Mouse (Mus musculus) hindbrain, embryonic 16.5 days (tissue): ENCODE data around the gene Slc25a20. TPM values are rescaled to one million over a fixed set of nuclear protein-coding genes. Genes with fewer than 3 reads are reported as not detected.

Experiments used
- ATAC-seq: fragments of 200-750 bp; cut with Nextera tagmentation; 2 replicates; pipeline ENCODE4 v1.8.0; 2017; ENCODE audit warnings: moderate TSS enrichment, moderate library complexity
- H3K27ac ChIP-seq: fragments of 300-500 bp; sonication (generic); 2 replicates; pipeline ENCODE4 v1.5.1; 2014; ENCODE audit warnings: low read depth, mild to moderate bottlenecking, control low read depth, low read length, moderate library complexity
- H3K27me3 ChIP-seq: fragments of 300-500 bp; sonication (generic); replicated peaks from 2 replicates; pipeline ENCODE4 v1.6.1; 2014; ENCODE audit warnings: low read length; ENCODE audit not compliant: control insufficient read depth, insufficient read depth
- H3K36me3 ChIP-seq: fragments of 300-500 bp; sonication (generic); 2 replicates; pipeline ENCODE4 v1.6.1; 2014; ENCODE audit warnings: mild to moderate bottlenecking, low read length, moderate library complexity, mixed read lengths; ENCODE audit not compliant: control insufficient read depth, insufficient read depth
- H3K4me1 ChIP-seq: fragments of 300-500 bp; sonication (generic); 2 replicates; pipeline ENCODE4 v1.6.1; 2014; ENCODE audit warnings: low read depth, low read length; ENCODE audit not compliant: control insufficient read depth, insufficient read depth
- H3K4me2 ChIP-seq: fragments of 300-500 bp; sonication (generic); 2 replicates; pipeline ENCODE4 v1.6.1; 2014; ENCODE audit warnings: mild to moderate bottlenecking, low read length, control low read depth, moderate library complexity
- H3K4me3 ChIP-seq: fragments of 300-500 bp; sonication (generic); 2 replicates; pipeline ENCODE4 v1.5.1; 2014; ENCODE audit warnings: mild to moderate bottlenecking, low read length, control low read depth, moderate library complexity
- H3K9ac ChIP-seq: fragments of 300-500 bp; sonication (generic); 2 replicates; pipeline ENCODE4 v1.6.1; 2014; ENCODE audit warnings: low read depth, mild to moderate bottlenecking, control low read depth, low read length, moderate library complexity
- H3K9me3 ChIP-seq: fragments of 300-500 bp; sonication (generic); 2 replicates; pipeline ENCODE4 v1.6.1; 2014; ENCODE audit warnings: mild to moderate bottlenecking, low read length, moderate library complexity; ENCODE audit not compliant: control insufficient read depth
- WGBS: fragments of 180-500 bp; shearing (Covaris S2); extraction: QIAGEN DNeasy Blood & Tissue Kit; methylation state at CpG from one replicate; pipeline ENCODE4 v1.1.7; 2014; 5-methylcytosine and 5-hydroxymethylcytosine counted together
- polyA plus RNA-seq: library from polyadenylated mRNA; unstranded; fragments of >200 nt; fragmentation: Nextera tagmentation; extraction: Ambion mirVana; gene quantifications from 2 replicates; pipeline ENCODE4 v1.2.1, GENCODE M21; 2015

Slc25a20 gene
- polyA plus RNA-seq, 1 experiment from 2014 or later, result 51.3 TPM

DNA sequence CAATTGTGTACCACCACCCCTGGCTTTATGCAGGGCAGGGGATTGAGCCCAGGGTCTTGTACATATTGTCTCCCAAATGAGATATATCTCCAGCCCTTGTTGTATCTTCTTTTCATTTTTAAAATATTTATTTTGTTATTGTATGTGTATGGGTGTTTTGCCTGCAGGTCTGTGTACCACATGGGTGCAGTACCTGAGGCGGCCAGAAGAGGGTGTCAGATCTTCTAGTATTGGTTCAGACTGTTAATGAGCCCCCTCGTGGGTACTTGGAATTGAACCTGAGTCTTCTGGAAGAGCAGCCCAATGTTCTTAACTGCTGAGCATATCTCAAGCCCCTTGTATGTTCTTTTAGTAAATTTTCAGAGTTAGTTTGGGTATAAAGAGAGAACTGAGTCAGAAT lies 11.3 kb downstream of the Slc25a20 start:
- Histone ChIP-seq H3K9ac (no peak overlapping the region), H3K4me1 (no peaks in the 10 kb centered on the region), H3K27me3 (no peaks in the 10 kb centered on the region), H3K4me3 (no peak overlapping the region), H3K4me2 (no peak overlapping the region), H3K27ac (no peak overlapping the region), H3K9me3 (no peaks in the 10 kb centered on the region), H3K36me3 (peaks cover 6% of the 10 kb centered on the region)
- ATAC-seq, result no peak
- WGBS, result 50% methylated on average over 2 of the region's 2 CpGs

- Histone ChIP-seq H3K9ac (no peak overlapping the region), H3K4me2 (no peak overlapping the region), H3K36me3 (peaks cover 24% of the 10 kb centered on the region), H3K27ac (no peak overlapping the region), H3K9me3 (no peaks in the 10 kb centered on the region), H3K27me3 (no peaks in the 10 kb centered on the region), H3K4me1 (no peaks in the 10 kb centered on the region), H3K4me3 (no peak overlapping the region)
- 96% methylated on average over 15 of the region's 15 CpGs for WGBS
- no peak for ATAC-seq
Observed at GRCm38 (mm10) chr9:108680026-108680425, 18.1 kb downstream of the Slc25a20 start.

DNA sequence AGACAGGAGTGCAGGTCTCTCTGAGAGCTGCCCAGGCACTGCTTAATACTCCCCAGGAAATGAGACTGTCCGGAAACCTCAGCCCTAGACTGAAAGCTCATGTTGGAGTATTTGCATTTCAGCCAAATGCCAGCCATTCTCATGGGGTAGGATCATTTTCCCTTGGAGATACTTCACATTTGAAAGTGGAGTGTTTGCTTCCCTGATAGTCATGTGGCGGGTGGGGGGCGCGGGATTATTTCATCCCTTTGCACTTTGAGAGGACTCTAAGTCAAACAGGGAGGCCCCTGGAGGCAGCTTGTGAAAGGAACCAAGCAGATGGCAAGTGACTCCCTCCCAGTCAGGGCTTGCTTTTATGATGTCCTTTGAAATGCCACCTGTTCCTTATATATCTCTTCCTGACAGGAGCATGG lies 24.6 kb downstream of the Slc25a20 start:
- Histone ChIP-seq H3K27me3 (no peaks in the 10 kb centered on the region), H3K27ac (no peak overlapping the region), H3K36me3 (peaks cover 10% of the 10 kb centered on the region; the same call in 1 of the 2 replicates), H3K4me3 (no peak overlapping the region), H3K9me3 (no peaks in the 10 kb centered on the region), H3K4me2 (no peak overlapping the region), H3K4me1 (peaks cover 2% of the 10 kb centered on the region), H3K9ac (no peak overlapping the region)
- no peak for ATAC-seq
- WGBS, result 17% methylated on average over 4 of the region's 4 CpGs

DNA sequence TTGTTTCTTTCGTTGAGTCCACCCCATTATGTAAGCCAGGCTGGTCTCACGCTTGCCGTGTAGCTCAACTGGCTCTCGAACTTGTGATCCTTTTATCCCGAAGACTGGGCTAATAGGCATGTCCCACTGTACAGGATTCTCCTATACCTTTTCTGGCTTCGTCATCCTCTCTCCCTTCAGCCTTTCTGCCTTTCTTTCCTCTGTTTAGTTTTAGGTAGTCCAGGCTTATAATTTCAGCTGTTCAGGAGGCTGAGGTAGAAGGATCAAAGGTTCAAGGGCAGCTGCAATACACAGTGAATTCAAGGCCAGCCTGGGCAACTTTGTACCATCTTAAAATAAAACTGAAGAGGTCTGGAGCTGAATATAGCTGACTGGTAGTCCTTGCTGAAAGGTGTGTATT lies 25.3 kb downstream of the Slc25a20 start:
- Histone ChIP-seq H3K4me2 (no peak overlapping the region), H3K36me3 (peaks cover 8% of the 10 kb centered on the region; the same call in 1 of the 2 replicates), H3K4me1 (peaks cover 4% of the 10 kb centered on the region), H3K9me3 (no peaks in the 10 kb centered on the region), H3K27me3 (no peaks in the 10 kb centered on the region), H3K9ac (no peak overlapping the region), H3K4me3 (no peak overlapping the region), H3K27ac (no peak overlapping the region)
- no peak for ATAC-seq
- 70% methylated on average over 6 of the region's 6 CpGs for WGBS

GRCm38 (mm10) chr9:108687686-108688085 lies 25.8 kb downstream of the Slc25a20 start:
- 71% methylated on average over 2 of the region's 2 CpGs for WGBS
- no peak overlapping the region for H3K4me2 ChIP-seq
- peaks cover 4% of the 10 kb centered on the region; the same call in 1 of the 2 replicates for H3K36me3 ChIP-seq
- H3K4me1 ChIP-seq, result peaks cover 4% of the 10 kb centered on the region
- H3K9ac ChIP-seq, result no peak overlapping the region
- no peaks in the 10 kb centered on the region for H3K27me3 ChIP-seq
- no peak overlapping the region for H3K4me3 ChIP-seq
- no peaks in the 10 kb centered on the region for H3K9me3 ChIP-seq
- ATAC-seq, result no peak
- no peak overlapping the region for H3K27ac ChIP-seq

GRCm38 (mm10) chr9:108688451-108688850 lies 26.6 kb downstream of the Slc25a20 start:
- H3K27me3 ChIP-seq, result no peaks in the 10 kb centered on the region
- no peak for ATAC-seq
- H3K27ac ChIP-seq, result no peak overlapping the region
- H3K9me3 ChIP-seq, result no peaks in the 10 kb centered on the region
- no peaks in the 10 kb centered on the region for H3K36me3 ChIP-seq
- WGBS, result 75% methylated on average over 9 of the region's 9 CpGs
- peaks cover 9% of the 10 kb centered on the region for H3K4me1 ChIP-seq
- no peak overlapping the region for H3K9ac ChIP-seq
- H3K4me2 ChIP-seq, result no peak overlapping the region
- H3K4me3 ChIP-seq, result no peak overlapping the region

GRCm38 (mm10) chr9:108689106-108689505 lies 27.2 kb downstream of the Slc25a20 start, which contains the start of gene Prkar2a:
Gene Prkar2a, plus strand, starts transcription at chr9:108689314.
- Histone ChIP-seq H3K4me3 (no peak within 1 kb of the TSS), H3K4me1 (peaks cover 16% of the 10 kb centered on the region), H3K27ac (peak within 1 kb of the TSS; percentile 55), H3K9me3 (no peaks in the 10 kb centered on the region), H3K9ac (no peak within 1 kb of the TSS), H3K27me3 (no peaks in the 10 kb centered on the region), H3K4me2 (no peak within 1 kb of the TSS), H3K36me3 (no peaks in the 10 kb centered on the region)
- ATAC-seq, result no peak
- WGBS, result 27% methylated on average over 1 of the region's 1 CpGs

DNA sequence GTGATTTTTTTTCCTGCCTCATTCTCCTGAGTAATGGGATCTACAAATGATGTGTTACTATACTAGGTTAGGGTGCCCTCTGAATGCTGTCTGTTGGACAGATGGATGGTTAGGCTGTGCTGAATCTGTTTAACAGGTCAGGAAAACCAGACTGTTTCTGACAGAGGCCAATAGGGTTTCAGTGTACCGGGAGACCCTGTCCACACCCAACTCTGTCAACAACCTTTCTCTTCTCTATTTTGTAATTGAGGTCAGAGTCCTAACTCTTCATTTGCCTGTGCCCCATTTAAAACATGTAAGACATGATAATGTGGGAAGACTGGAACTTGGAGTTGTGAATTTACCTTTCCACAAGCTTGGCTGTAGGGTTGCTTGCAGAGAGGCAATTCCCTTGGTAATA lies 28.1 kb downstream of the Slc25a20 start:
- no peak overlapping the region for H3K9ac ChIP-seq
- H3K4me2 ChIP-seq, result no peak overlapping the region
- no peaks in the 10 kb centered on the region for H3K9me3 ChIP-seq
- WGBS, result 83% methylated on average over 1 of the region's 1 CpGs
- ATAC-seq, result no peak
- H3K36me3 ChIP-seq, result no peaks in the 10 kb centered on the region
- H3K27me3 ChIP-seq, result no peaks in the 10 kb centered on the region
- no peak overlapping the region for H3K27ac ChIP-seq
- peaks cover 22% of the 10 kb centered on the region for H3K4me1 ChIP-seq
- no peak overlapping the region for H3K4me3 ChIP-seq

- no peaks in the 10 kb centered on the region for H3K9me3 ChIP-seq
- no peak overlapping the region for H3K27ac ChIP-seq
- H3K4me2 ChIP-seq, result no peak overlapping the region
- ATAC-seq, result no peak
- H3K9ac ChIP-seq, result no peak overlapping the region
- no peaks in the 10 kb centered on the region for H3K27me3 ChIP-seq
- H3K4me3 ChIP-seq, result no peak overlapping the region
- H3K4me1 ChIP-seq, result peaks cover 23% of the 10 kb centered on the region
- no peaks in the 10 kb centered on the region for H3K36me3 ChIP-seq
- WGBS, result 76% methylated on average over 6 of the region's 6 CpGs
Observed at GRCm38 (mm10) chr9:108690914-108691313, 29.0 kb downstream of the Slc25a20 start.

DNA sequence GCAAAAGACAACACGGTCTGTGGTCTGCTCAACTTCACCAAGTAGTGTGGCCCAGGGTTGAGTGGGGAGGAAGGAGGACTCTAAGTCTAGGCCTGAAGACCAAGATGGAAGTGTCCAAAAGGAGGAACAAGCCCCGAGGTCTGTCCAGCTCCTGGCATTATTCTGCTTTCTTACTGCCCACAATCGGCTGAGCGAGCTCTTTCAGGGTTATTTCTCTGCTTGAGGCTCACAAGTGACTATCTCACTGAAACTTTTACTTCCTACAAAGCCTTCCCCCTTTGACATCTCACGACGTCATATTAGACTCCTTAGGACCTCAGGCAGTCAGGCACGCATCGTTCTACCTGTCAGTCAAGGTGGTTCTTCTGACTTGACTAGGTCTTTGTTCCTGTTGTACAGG lies 29.5 kb downstream of the Slc25a20 start:
- H3K4me1 ChIP-seq, result peaks cover 23% of the 10 kb centered on the region
- peak overlapping the region; percentile 73 for H3K9ac ChIP-seq
- no peaks in the 10 kb centered on the region for H3K36me3 ChIP-seq
- ATAC-seq, result no peak
- H3K9me3 ChIP-seq, result no peaks in the 10 kb centered on the region
- peak overlapping the region; percentile 84 for H3K27ac ChIP-seq
- no peaks in the 10 kb centered on the region for H3K27me3 ChIP-seq
- peak overlapping the region; percentile 84 for H3K4me3 ChIP-seq
- 70% methylated on average over 8 of the region's 8 CpGs for WGBS
- H3K4me2 ChIP-seq, result peak overlapping the region; percentile 61
